Mouse (Mus musculus) hindbrain, embryonic 10.5 days (tissue): ENCODE measurements at regions not wholly inside any gene's neighbourhood (a gene's known extent, or its start where the extent isn't known, plus 50 kb on each side); places are given as distances from the start of the nearest gene placed in this dataset.

Experiments
- DNase-seq: peaks from one replicate; pipeline ENCODE4 v3.0.0-alpha.2; 2017; ENCODE audit warnings: low spot score
- H3K27ac ChIP-seq: fragments of 300-500 bp; sonication (generic); 2 replicates; pipeline ENCODE4 v1.5.1; 2016; ENCODE audit warnings: mild to moderate bottlenecking, moderate library complexity
- H3K27me3 ChIP-seq: fragments of 300-500 bp; sonication (generic); 2 replicates; pipeline ENCODE4 v1.6.1; 2016; ENCODE audit warnings: mild to moderate bottlenecking; ENCODE audit not compliant: poor library complexity, insufficient read depth, severe bottlenecking
- H3K36me3 ChIP-seq: fragments of 300-500 bp; sonication (generic); 2 replicates; pipeline ENCODE4 v1.6.1; 2016; ENCODE audit warnings: mild to moderate bottlenecking, moderate library complexity
- H3K4me1 ChIP-seq: fragments of 300-500 bp; sonication (generic); replicated peaks from 2 replicates; pipeline ENCODE4 v1.6.1; 2016; ENCODE audit warnings: mild to moderate bottlenecking
- H3K4me3 ChIP-seq: fragments of 300-500 bp; sonication (generic); 2 replicates; pipeline ENCODE4 v1.5.1; 2016; ENCODE audit warnings: mild to moderate bottlenecking, moderate library complexity
- H3K9me3 ChIP-seq: fragments of 300-500 bp; sonication (generic); 2 replicates; pipeline ENCODE4 v1.6.1; 2016; ENCODE audit warnings: mild to moderate bottlenecking, moderate library complexity
- WGBS: fragments of 180-500 bp; shearing (Covaris S2); methylation state at CpG from one replicate; pipeline ENCODE4 v1.1.7; 2016; 5-methylcytosine and 5-hydroxymethylcytosine counted together

- Histone ChIP-seq H3K9me3 (no peaks in the 10 kb centered on the region), H3K27ac (no peak overlapping the region), H3K4me3 (no peak overlapping the region), H3K4me1 (peaks cover 7% of the 10 kb centered on the region), H3K27me3 (no peaks in the 10 kb centered on the region), H3K36me3 (no peaks in the 10 kb centered on the region)
- DNase-seq, result no peak
- 80% methylated on average over 3 of the region's 3 CpGs for WGBS
Observed at GRCm38 (mm10) chr12:119069747-119070146, 103.5 kb upstream of the Abcb5 start.

GRCm38 (mm10) chr12:119068079-119068478, 101.9 kb upstream of the Abcb5 start:
- Histone ChIP-seq H3K27me3 (no peaks in the 10 kb centered on the region), H3K4me3 (no peak overlapping the region), H3K4me1 (no peaks in the 10 kb centered on the region), H3K9me3 (no peaks in the 10 kb centered on the region), H3K27ac (0 out of 2 replicates have a peak overlapping the region, but pooled peaks have one; percentile 6), H3K36me3 (no peaks in the 10 kb centered on the region)
- no peak for DNase-seq
- 88% methylated on average over 2 of the region's 2 CpGs for WGBS

- WGBS, result 74% methylated on average over 2 of the region's 2 CpGs
Observed at GRCm38 (mm10) chr12:119062931-119063330, 96.7 kb upstream of the Abcb5 start.

GRCm38 (mm10) chr12:119062490-119062889, 96.3 kb upstream of the Abcb5 start:
- Histone ChIP-seq H3K27me3 (no peaks in the 10 kb centered on the region), H3K9me3 (no peaks in the 10 kb centered on the region), H3K27ac (no peak overlapping the region), H3K36me3 (no peaks in the 10 kb centered on the region), H3K4me1 (no peaks in the 10 kb centered on the region), H3K4me3 (no peak overlapping the region)
- DNase-seq, result no peak

More at GRCm38 (mm10) chr12:119062931-119063330, 96.7 kb upstream of the Abcb5 start:
- no peak for DNase-seq
- no peaks in the 10 kb centered on the region for H3K27me3 ChIP-seq
- H3K27ac ChIP-seq, result no peak overlapping the region
- no peaks in the 10 kb centered on the region for H3K9me3 ChIP-seq
- no peak overlapping the region for H3K4me3 ChIP-seq
- H3K36me3 ChIP-seq, result no peaks in the 10 kb centered on the region
- H3K4me1 ChIP-seq, result no peaks in the 10 kb centered on the region

- no peaks in the 10 kb centered on the region for H3K4me1 ChIP-seq
- no peaks in the 10 kb centered on the region for H3K9me3 ChIP-seq
- no peak overlapping the region for H3K27ac ChIP-seq
- WGBS, result 81% methylated on average over 3 of the region's 3 CpGs
- H3K4me3 ChIP-seq, result no peak overlapping the region
- DNase-seq, result no peak
- no peaks in the 10 kb centered on the region for H3K36me3 ChIP-seq
- H3K27me3 ChIP-seq, result no peaks in the 10 kb centered on the region
Observed at GRCm38 (mm10) chr12:119054560-119054959, 88.3 kb upstream of the Abcb5 start.

- 73% methylated on average over 2 of the region's 2 CpGs for WGBS
Observed at GRCm38 (mm10) chr12:119051692-119052379, 85.6 kb upstream of the Abcb5 start.

GRCm38 (mm10) chr12:119038306-119038705, 72.1 kb upstream of the Abcb5 start:
- 93% methylated on average over 3 of the region's 3 CpGs for whole genome bisulfite sequencing
- Histone ChIP-seq H3K27ac (no peak overlapping the region), H3K9me3 (no peaks in the 10 kb centered on the region), H3K27me3 (no peaks in the 10 kb centered on the region), H3K36me3 (no peaks in the 10 kb centered on the region), H3K4me1 (no peaks in the 10 kb centered on the region), H3K4me3 (no peak overlapping the region)
- no peak for DNase-seq

More at GRCm38 (mm10) chr12:119051692-119052379, 85.6 kb upstream of the Abcb5 start:
- Histone ChIP-seq H3K9me3 (no peaks in the 10 kb centered on the region), H3K4me1 (no peaks in the 10 kb centered on the region), H3K4me3 (no peak overlapping the region), H3K27ac (no peak overlapping the region), H3K36me3 (no peaks in the 10 kb centered on the region), H3K27me3 (no peaks in the 10 kb centered on the region)
- no peak for DNase-seq

GRCm38 (mm10) chr12:119034828-119035227, 68.6 kb upstream of the Abcb5 start:
- 79% methylated on average over 4 of the region's 4 CpGs for WGBS
- Histone ChIP-seq H3K27ac (no peak overlapping the region), H3K36me3 (no peaks in the 10 kb centered on the region), H3K4me1 (no peaks in the 10 kb centered on the region), H3K27me3 (no peaks in the 10 kb centered on the region), H3K9me3 (no peaks in the 10 kb centered on the region), H3K4me3 (no peak overlapping the region)
- no peak for DNase-seq

GRCm38 (mm10) chr12:119028711-119029110, 62.5 kb upstream of the Abcb5 start:
- Histone ChIP-seq H3K4me3 (no peak overlapping the region), H3K27ac (no peak overlapping the region), H3K27me3 (no peaks in the 10 kb centered on the region), H3K9me3 (no peaks in the 10 kb centered on the region), H3K4me1 (peaks cover 17% of the 10 kb centered on the region), H3K36me3 (no peaks in the 10 kb centered on the region)
- WGBS, result 73% methylated on average over 2 of the region's 2 CpGs
- DNase-seq, result no peak

- WGBS, result 54% methylated on average over 2 of the region's 2 CpGs
- Histone ChIP-seq H3K36me3 (no peaks in the 10 kb centered on the region), H3K4me3 (no peak overlapping the region), H3K27me3 (no peaks in the 10 kb centered on the region), H3K9me3 (no peaks in the 10 kb centered on the region), H3K27ac (peak overlapping the region; percentile 60; the same call in 1 of the 2 replicates), H3K4me1 (peaks cover 17% of the 10 kb centered on the region)
- DNase-seq, result no peak
Observed at GRCm38 (mm10) chr12:119028161-119028560, 61.9 kb upstream of the Abcb5 start.

- Histone ChIP-seq H3K4me3 (no peak overlapping the region), H3K4me1 (peaks cover 17% of the 10 kb centered on the region), H3K36me3 (no peaks in the 10 kb centered on the region), H3K27ac (peak overlapping the region; percentile 60; the same call in 1 of the 2 replicates), H3K27me3 (no peaks in the 10 kb centered on the region), H3K9me3 (no peaks in the 10 kb centered on the region)
- WGBS, result 42% methylated on average over 4 of the region's 4 CpGs
- peak; percentile 4 for DNase-seq
Observed at GRCm38 (mm10) chr12:119027701-119028100, 61.5 kb upstream of the Abcb5 start.

- Histone ChIP-seq H3K36me3 (no peaks in the 10 kb centered on the region), H3K27me3 (no peaks in the 10 kb centered on the region), H3K27ac (no peak overlapping the region), H3K4me3 (no peak overlapping the region), H3K9me3 (no peaks in the 10 kb centered on the region), H3K4me1 (peaks cover 17% of the 10 kb centered on the region)
- WGBS, result 58% methylated on average over 1 of the region's 1 CpGs
- DNase-seq, result peak; percentile 58
Observed at GRCm38 (mm10) chr12:119026311-119026710, 60.1 kb upstream of the Abcb5 start.

GRCm38 (mm10) chr12:119024063-119024462, 57.8 kb upstream of the Abcb5 start:
- 76% methylated on average over 1 of the region's 1 CpGs for WGBS
- Histone ChIP-seq H3K36me3 (no peaks in the 10 kb centered on the region), H3K27ac (no peak overlapping the region), H3K9me3 (no peaks in the 10 kb centered on the region), H3K27me3 (no peaks in the 10 kb centered on the region), H3K4me1 (peaks cover 17% of the 10 kb centered on the region), H3K4me3 (no peak overlapping the region)
- DNase-seq, result no peak
